Mouse (Mus musculus) heart, adult 18-20 months (tissue): ENCODE results near the gene Ppm1j. TPM values are rescaled to one million over a fixed set of nuclear protein-coding genes. Genes with fewer than 3 reads are reported as not detected.
"Not testable (repeated sequence)": the region's sequence is repeated elsewhere in the genome, so short reads cannot be mapped to it uniquely, and the experiment has no call there.

Experiments
- DNase-seq, 2 experiments: peaks; one replicate each; pipeline ENCODE4 v3.0.0; 2021 to 2022; ENCODE audit warnings: mixed read lengths in 1 of 2
- long read RNA-seq, 2 experiments: library from polyadenylated mRNA; stranded (forward); transcript quantifications; one replicate each; pipeline ENCODE4 v2.0.0; 2021
- total RNA-seq, 2 experiments: library from RNA; stranded (reverse); gene quantifications; 2 replicates each; pipeline ENCODE4 v1.2.3; 2021

Gene Ppm1j
- 10 to 100 TPM; 20.5 to 21.1 TPM for total RNA-seq
- long read RNA-seq, experiment 1, transcript Ppm1j-201 (10 exons, 1,721 nt), result major isoform, 7 of 14 reads
- long read RNA-seq, experiment 1, partial matches to known transcripts, result 3 of 14 reads
- long read RNA-seq, experiment 1, other reads (novel, unspliced or antisense), result 4 of 14 reads
- long read RNA-seq, experiment 2, transcript Ppm1j-201 (10 exons, 1,721 nt), result major isoform, 5 of 9 reads
- long read RNA-seq, experiment 2, partial matches to known transcripts, result 1 of 9 reads
- long read RNA-seq, experiment 2, other reads (novel, unspliced or antisense), result 2 of 9 reads

DNA sequence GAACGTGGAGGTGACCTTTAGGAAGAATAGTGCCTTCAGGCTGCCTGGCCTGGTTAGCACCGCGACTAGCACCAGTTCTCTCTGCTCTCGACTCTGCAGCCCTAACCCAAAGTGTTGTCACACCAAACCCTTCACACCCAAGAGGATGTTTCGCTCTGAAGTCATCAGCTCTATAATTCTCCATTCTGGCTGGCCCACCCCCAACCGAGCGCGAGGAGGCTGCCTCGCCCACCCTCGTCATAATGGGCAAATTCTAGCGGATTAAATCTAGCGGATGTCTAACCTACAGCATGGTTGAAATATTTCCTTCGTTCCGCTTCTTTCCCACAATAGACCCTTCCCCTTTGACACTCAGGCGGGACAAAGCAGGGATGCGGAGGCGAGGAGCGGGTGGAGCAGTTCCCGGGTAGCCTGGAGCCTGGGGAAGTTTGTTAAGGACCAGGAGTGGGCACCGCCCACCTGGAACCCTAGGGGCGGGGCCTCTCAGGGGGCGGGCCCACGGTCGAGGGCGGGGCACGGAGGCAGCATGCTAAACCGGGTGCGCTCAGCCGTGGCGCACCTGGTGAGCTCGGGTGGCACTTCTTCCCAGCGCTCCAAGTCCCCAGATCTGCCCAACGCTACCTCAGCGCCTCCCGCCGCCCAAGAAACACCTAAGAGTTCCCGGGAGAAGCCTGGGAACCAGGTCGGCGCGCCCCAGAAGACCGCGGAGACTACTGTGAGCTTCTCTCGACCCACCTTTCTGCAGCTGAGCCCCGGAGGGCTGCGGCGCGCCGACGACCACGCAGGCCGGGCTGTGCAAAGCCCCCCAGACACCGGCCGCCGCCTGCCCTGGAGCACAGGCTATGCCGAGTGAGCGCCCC lies at the start of gene Ppm1j:
Gene Ppm1j, plus strand, starts transcription at position 496 of the 860 bp plus-strand sequence.
- peak; percentile 86 to 88 for DNase-seq

DNA sequence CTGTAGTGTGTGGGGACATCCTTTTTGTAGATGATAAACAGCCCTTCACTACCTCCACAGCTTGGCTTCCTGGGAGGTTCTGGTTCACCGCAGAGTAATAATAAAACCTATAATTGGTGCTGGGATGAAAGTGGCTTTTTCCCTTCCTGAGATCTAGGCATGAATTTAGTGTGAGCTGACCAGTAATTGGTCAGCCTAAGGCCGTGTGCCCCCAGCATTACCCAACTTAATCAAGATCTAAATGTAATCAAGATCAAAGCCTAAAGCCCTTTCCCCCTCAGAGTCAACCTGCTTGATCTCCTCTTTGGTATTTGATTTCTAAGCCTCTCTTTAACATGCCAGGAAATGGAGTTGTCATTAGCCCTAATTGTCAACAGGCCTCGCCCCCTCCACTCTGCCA lies 47.9 kb upstream of the Ppm1j start:
- DNase-seq, result no peak

DNA sequence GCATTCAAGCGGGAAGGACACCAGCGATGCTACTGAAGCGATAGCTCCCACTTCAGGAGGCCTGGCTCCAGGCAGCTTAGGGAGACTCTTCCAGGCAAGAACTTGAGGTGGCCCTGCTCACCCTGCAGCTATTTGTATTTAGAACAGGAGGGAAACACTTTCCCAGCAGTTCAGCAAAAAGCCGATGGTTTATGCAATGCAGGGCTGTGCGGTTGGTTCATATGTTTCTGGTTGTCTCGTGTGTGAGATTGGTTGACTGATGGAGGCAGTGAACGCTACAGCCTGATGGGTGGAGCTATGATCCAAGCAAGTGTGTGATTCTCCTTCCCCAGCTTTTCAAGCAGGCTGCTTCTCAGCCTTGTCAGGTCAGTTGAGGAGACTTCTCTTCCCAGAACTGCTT lies 46.2 kb upstream of the Ppm1j start:
- no peak for DNase-seq

GRCm38 (mm10) chr3:104741954-104742353 lies 38.9 kb upstream of the Ppm1j start:
- DNase-seq, result no peak

GRCm38 (mm10) chr3:104743161-104743560 lies 37.7 kb upstream of the Ppm1j start:
- no peak for DNase-seq

DNA sequence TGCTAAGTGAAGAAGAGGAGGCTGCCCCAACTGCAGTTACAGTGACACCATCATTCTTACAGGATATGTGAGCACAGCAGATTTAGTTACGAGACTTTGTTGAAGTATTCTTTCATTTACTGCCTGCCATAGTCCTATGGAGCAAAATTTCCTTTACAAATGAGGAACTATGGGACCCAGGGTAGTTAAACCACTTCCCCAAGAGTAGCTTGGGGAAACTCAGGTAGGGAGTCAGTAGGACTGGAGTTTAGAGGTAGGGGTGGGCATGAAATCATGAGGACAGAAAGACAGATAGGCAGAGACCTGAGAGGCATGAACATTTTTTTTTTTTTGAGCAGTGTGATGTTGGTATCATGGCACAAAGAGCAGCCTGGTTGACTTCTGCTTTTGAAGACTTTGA lies 37.0 kb upstream of the Ppm1j start:
- no peak for DNase-seq

- DNase-seq, result peak in 1 of 2 experiments; percentile 12
These were observed 28.0 kb upstream of the Ppm1j start for GRCm38 (mm10) chr3:104752845-104753244.

GRCm38 (mm10) chr3:104758406-104758805 lies 22.4 kb upstream of the Ppm1j start:
- peak; percentile 48 to 73 for DNase-seq

- no peak for DNase-seq
These were observed 22.0 kb upstream of the Ppm1j start for GRCm38 (mm10) chr3:104758869-104759268.

- DNase-seq, result not testable (repeated sequence)
These were observed 18.6 kb upstream of the Ppm1j start for GRCm38 (mm10) chr3:104762103-104762863.

DNA sequence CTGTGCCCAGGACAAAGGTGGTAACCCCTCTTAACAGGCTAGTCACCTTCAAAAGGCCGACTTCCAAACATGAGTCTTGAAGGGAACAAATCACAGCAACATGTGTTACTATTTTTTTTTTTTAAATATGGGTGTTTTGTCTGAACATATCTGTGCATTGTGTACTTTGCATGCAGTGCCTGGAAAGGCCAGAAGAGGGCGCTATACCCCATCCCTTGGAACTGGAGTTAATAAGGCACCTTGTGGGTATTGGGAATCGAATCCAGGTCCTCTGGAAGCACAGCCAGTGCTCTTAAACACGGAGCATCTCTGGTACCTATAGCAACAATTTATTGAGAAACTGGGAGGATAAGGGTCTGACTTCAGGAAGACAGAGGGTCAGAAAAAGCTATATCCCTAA lies 15.8 kb upstream of the Ppm1j start:
- no peak for DNase-seq

DNA sequence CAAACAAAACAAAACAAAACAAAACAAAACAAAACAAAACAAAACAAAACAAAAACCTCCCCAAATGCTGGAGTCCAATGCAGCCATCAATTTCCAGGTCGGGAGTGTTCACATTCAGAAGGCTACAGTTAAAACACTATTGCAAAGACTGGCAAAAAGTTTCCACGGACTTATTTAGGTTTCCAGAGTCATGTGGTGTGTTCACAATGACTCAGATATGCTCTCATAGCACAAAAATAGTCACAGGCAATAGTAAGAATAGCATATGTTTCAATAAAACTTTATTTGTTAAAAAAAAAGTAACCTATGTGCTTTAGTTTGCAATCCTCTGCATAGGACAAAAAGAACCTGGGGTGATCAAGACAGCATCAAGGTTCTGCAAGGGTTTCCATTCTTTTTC lies 13.7 kb upstream of the Ppm1j start:
- no peak for DNase-seq

GRCm38 (mm10) chr3:104767716-104768115 lies 13.1 kb upstream of the Ppm1j start:
- DNase-seq, result no peak

GRCm38 (mm10) chr3:104769135-104769534 lies 11.7 kb upstream of the Ppm1j start:
- no peak for DNase-seq

GRCm38 (mm10) chr3:104770035-104770434 lies 10.8 kb upstream of the Ppm1j start:
- DNase-seq, result peak; percentile 49 to 70

DNA sequence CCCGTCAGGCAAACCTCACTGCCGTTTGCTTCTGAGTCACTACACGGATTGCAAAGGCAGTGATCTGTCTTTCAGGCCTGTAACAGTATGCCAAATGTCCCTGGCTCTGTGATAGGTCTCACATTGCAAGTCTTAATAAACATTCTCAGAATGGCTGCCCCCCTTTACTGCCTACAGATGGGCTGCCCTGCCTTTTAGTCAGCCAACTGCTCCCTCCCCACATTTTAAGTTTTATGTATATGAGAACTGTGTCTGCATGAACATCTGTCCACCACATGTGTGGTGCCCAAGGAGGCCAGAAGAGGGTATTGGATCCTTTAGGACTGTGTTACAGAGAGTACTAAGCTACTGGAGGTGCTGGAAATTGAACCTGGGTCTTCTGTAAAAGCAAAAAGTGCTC lies 9.9 kb upstream of the Ppm1j start:
- no peak for DNase-seq

- no peak for DNase-seq
These were observed 9.4 kb upstream of the Ppm1j start for GRCm38 (mm10) chr3:104771460-104771859.

DNA sequence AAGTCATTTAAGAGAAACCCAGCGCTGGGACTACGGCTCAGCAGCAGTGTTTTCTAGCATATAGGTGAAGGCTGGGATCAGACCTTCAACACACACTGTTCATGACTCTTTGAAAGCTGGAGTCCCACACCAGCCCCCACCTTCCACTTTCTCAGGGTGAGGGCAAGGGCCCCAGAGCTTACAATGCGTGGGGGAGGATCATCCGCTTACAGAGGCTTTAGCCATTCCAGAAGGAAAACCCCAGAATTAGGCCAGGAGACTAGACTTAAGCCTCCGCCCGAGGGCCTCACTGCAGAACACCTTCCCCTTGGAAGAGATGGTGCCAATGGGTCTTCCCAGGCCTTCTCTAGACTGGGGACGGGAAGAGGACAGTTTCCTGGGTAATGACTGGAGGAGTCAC lies 7.6 kb upstream of the Ppm1j start:
- DNase-seq, result no peak

- no peak for DNase-seq
These were observed 3.5 kb upstream of the Ppm1j start for GRCm38 (mm10) chr3:104777342-104777741.

DNA sequence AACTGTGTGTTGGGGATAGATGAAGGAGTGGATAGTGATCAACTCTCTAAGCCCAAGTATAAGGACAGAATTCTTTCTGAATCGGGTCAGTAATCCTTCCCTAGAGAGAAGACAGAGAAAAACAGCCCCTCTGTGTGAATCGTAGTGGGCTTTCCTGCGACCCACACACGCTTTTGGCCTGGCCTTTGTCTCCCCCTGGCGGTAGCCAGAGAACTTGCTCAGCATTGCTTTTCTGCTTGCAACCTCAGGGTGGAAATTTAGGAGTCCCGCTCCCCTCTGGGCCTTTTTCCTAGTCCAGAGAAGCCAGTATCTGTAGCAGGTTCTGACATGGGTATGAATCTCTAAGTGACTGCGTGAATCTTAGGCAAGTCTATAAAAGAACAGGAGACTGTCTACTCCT lies 907 bp upstream of the Ppm1j start:
- peak; percentile 59 to 80 for DNase-seq

GRCm38 (mm10) chr3:104781471-104781903 lies 631 bp downstream of the Ppm1j start, which contains the start of gene Fam19a3:
Gene Fam19a3, minus strand, starts transcription at chr3:104781840.
- DNase-seq, result peak; percentile 72 to 76

- peak; percentile 83 to 86 for DNase-seq
These were observed 1.3 kb downstream of the Ppm1j start for GRCm38 (mm10) chr3:104782061-104782681.
